Mouse (Mus musculus) heart, embryonic 13.5 days (tissue): ENCODE data around the gene Astn1. TPM values are rescaled to one million over a fixed set of nuclear protein-coding genes. Genes with fewer than 3 reads are reported as not detected.

Experiments
- ATAC-seq: fragments of 200-750 bp; cut with Nextera tagmentation; 2 replicates; pipeline ENCODE4 v1.8.0; 2017; ENCODE audit warnings: moderate TSS enrichment; ENCODE audit not compliant: insufficient number of reproducible peaks, low FRiP score, low TSS enrichment; ENCODE audit errors: extremely low read depth
- H3K27ac ChIP-seq: fragments of 300-500 bp; sonication (generic); replicated peaks from 2 replicates; pipeline ENCODE4 v1.5.1; 2015; ENCODE audit warnings: moderate library complexity, mild to moderate bottlenecking, inconsistent platforms
- H3K27me3 ChIP-seq: fragments of 300-500 bp; sonication (generic); replicated peaks from 2 replicates; pipeline ENCODE4 v1.6.1; 2015; ENCODE audit warnings: mild to moderate bottlenecking, inconsistent platforms
- H3K36me3 ChIP-seq: fragments of 300-500 bp; sonication (generic); 2 replicates; pipeline ENCODE4 v1.6.1; 2015; ENCODE audit warnings: mild to moderate bottlenecking, inconsistent platforms
- H3K4me1 ChIP-seq: fragments of 300-500 bp; sonication (generic); 2 replicates; pipeline ENCODE4 v1.6.1; 2015; ENCODE audit warnings: inconsistent platforms
- H3K4me2 ChIP-seq: fragments of 300-500 bp; sonication (generic); 2 replicates; pipeline ENCODE4 v1.6.1; 2015; ENCODE audit warnings: inconsistent platforms, mild to moderate bottlenecking, moderate library complexity
- H3K4me3 ChIP-seq: fragments of 300-500 bp; sonication (generic); 2 replicates; pipeline ENCODE4 v1.5.1; 2015; ENCODE audit warnings: moderate library complexity, mild to moderate bottlenecking, inconsistent platforms
- H3K9ac ChIP-seq: fragments of 300-500 bp; sonication (generic); 2 replicates; pipeline ENCODE4 v1.6.1; 2015; ENCODE audit warnings: inconsistent platforms, mild to moderate bottlenecking, moderate library complexity
- H3K9me3 ChIP-seq: fragments of 300-500 bp; sonication (generic); 2 replicates; pipeline ENCODE4 v1.6.1; 2016; ENCODE audit warnings: inconsistent platforms
- WGBS: fragments of 180-500 bp; shearing (Covaris S2); methylation state at CpG from one replicate; pipeline ENCODE4 v1.1.7; 2015; ENCODE audit warnings: mixed read lengths; 5-methylcytosine and 5-hydroxymethylcytosine counted together
- polyA plus RNA-seq: library from polyadenylated mRNA; unstranded; fragments of >200 nt; fragmentation: Nextera tagmentation; extraction: Ambion mirVana; gene quantifications from 2 replicates; pipeline ENCODE4 v1.2.1, GENCODE M21; 2015

Astn1 gene
- polyA plus RNA-seq, 1 experiment from 2014 or later: 1.3 TPM

DNA sequence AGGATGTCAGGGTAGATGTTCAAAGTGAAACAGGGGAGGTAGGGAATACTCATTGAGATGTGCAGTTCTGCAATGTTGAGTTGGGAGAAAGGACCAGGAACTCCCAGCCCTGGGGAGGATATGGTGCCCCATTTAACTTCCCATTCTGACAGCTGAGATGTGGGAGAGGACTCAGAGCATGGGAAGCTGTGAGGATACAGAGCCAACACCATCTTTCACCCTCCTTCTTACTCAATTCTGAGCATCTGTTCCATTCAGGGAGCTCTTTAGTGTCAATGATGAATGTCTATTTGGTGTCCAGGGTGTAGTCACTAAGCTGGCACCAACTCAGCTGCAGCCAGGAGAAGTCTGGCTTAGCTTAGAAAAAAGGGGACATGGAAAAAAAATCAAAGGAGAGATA lies 219.7 kb downstream of the Astn1 start:
- Histone ChIP-seq H3K27ac (no peak overlapping the region), H3K27me3 (no peaks in the 10 kb centered on the region), H3K4me2 (no peak overlapping the region), H3K4me3 (no peak overlapping the region), H3K9me3 (no peaks in the 10 kb centered on the region), H3K4me1 (no peaks in the 10 kb centered on the region), H3K9ac (no peak overlapping the region), H3K36me3 (no peaks in the 10 kb centered on the region)
- no peak for ATAC-seq

DNA sequence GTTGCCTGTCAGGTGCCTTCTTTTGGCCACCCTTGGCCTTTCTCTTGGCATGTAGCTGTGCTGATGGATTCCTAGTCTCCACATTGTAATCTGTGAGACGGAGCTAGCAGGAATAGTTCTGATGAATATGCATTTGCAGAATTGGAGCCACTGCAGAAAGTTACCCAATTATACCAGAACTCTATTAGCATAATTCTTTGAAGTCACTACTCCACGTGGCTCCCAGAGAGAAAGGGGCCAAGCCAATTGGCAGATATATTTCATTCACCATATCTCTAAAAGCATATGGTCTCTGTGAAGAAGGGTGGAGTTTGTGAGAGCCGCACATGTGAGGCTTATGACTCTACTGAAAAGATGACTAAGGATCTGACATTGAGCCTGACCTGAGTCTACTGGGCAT lies 226.8 kb downstream of the Astn1 start:
- Histone ChIP-seq H3K9ac (no peak overlapping the region), H3K36me3 (no peaks in the 10 kb centered on the region), H3K27me3 (no peaks in the 10 kb centered on the region), H3K4me2 (no peak overlapping the region), H3K4me3 (no peak overlapping the region), H3K9me3 (no peaks in the 10 kb centered on the region), H3K4me1 (no peaks in the 10 kb centered on the region), H3K27ac (no peak overlapping the region)
- 73% methylated on average over 3 of the region's 3 CpGs for WGBS
- no peak for ATAC-seq

DNA sequence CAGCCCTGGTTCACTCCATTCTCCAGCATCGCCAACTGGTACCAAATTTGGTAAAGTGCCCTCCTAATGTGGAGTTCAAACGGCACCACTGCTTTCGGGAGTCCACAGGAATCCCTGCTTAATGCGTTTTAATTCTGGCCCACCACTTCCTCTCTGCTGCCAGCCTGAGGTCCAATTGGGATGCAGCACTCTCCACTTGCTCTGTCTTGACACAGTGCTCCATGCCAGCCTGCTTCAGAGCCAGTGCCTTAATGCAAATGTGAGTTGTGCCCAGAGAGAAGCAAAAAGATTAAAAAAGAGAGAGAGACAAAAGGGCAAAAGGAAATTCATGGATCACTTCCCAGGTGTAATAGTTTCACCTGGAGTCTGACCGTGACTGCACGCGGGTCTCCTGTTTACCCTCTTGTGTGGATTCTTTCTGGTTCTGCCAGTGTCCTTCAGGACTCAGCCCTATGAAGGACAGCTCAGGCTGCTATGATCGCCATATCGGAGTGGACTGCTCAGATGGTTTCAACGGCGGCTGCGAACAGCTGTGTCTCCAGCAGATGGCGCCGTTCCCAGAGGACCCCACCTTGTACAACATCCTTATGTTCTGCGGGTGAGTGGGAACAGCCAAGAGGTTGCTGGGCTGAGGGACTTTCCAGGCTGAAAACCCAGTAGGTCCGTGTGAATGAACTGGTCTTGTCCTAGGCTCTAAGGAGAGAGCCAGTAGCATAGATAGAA lies 234.8 kb downstream of the Astn1 start:
- Histone ChIP-seq H3K4me2 (no peak overlapping the region), H3K27me3 (no peaks in the 10 kb centered on the region), H3K27ac (no peak overlapping the region), H3K36me3 (no peaks in the 10 kb centered on the region), H3K4me1 (no peaks in the 10 kb centered on the region), H3K9me3 (no peaks in the 10 kb centered on the region), H3K4me3 (no peak overlapping the region), H3K9ac (no peak overlapping the region)
- 31% methylated on average over 16 of the region's 16 CpGs for WGBS
- no peak for ATAC-seq

DNA sequence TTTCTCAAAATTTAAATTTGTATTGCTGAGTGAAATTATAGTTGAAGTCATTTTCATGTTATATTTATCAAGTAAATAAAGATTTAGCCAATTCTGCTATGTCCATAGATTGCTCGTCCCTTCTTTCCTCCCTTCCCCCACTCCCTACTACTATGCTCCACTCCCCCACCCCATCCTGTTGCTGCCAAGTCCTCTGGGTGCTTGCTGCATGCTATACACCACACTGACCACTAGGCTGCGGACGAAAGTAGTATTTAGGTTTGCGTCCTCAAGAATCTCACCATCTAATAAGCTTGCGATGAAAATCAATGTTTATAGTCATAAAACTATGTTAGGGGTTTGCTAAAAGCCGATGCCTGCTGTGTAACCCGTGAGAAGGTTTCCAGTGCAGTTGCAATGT lies 235.9 kb downstream of the Astn1 start:
- Histone ChIP-seq H3K9me3 (no peaks in the 10 kb centered on the region), H3K4me3 (no peak overlapping the region), H3K27me3 (no peaks in the 10 kb centered on the region), H3K36me3 (no peaks in the 10 kb centered on the region), H3K27ac (no peak overlapping the region), H3K9ac (no peak overlapping the region), H3K4me1 (no peaks in the 10 kb centered on the region), H3K4me2 (no peak overlapping the region)
- ATAC-seq: no peak
- WGBS: 73% methylated on average over 7 of the region's 7 CpGs

DNA sequence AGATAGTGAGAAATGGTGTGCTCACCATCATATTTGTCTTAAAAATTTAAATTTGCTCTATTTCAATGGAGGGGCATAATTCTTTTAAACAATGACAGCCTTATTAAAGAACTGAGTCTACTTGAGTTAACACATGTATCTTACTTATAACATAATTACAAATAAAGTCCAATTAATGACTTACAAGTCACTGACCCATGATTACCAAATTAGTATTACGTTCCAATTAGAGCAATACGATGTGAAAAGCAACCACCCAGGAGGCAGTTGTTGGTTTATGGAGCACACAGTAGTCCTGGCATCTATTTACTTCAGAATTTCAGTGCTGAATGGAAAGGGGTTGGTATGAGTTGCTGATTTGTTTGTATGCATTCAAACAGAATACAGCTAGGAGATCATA lies 237.4 kb downstream of the Astn1 start:
- Histone ChIP-seq H3K4me3 (no peak overlapping the region), H3K9ac (no peak overlapping the region), H3K36me3 (no peaks in the 10 kb centered on the region), H3K4me1 (no peaks in the 10 kb centered on the region), H3K27me3 (no peaks in the 10 kb centered on the region), H3K27ac (no peak overlapping the region), H3K9me3 (no peaks in the 10 kb centered on the region), H3K4me2 (no peak overlapping the region)
- 88% methylated on average over 2 of the region's 2 CpGs for WGBS
- ATAC-seq: no peak

DNA sequence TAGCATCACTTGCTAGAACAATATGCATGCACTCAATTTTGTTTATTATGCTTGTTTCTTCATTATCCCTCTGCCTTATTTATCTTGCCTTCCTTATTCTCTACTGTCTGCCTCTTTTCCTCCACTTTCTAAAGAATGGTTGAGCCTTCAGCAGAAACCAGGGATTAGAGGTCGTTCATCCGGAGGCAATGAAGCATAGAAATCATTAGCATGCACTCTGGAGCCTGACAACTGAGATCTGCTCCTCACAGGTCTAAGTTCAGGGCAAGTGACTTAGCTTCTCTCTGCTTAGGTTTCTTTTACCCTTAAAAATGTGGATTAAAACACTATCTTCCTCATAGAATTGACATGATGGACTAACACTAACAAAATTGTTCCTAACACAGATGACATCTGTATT lies 241.0 kb downstream of the Astn1 start:
- H3K27ac ChIP-seq: no peak overlapping the region

DNA sequence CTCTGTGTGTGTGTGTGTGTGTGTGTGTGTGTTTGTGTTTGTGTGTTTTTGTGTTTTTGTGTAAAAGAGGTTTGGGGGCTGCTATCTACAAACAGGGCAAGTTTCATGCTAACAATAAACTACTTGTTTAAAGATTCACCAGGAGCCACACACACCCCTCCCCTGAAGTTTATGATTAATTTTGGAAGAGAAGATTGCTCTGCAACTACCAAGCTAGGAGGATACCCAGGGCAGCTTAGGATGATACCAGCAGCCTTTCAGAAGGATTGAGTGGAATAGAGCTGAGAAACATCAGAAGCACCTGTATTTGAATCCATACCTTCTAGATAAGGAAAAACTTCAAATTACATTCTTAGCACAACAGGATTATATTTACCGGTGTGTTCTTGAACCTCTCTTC lies 242.1 kb downstream of the Astn1 start:
- no peak overlapping the region for H3K9ac ChIP-seq
- no peak overlapping the region for H3K4me2 ChIP-seq
- H3K4me3 ChIP-seq: no peak overlapping the region
- no peaks in the 10 kb centered on the region for H3K27me3 ChIP-seq
- ATAC-seq: no peak
- no peaks in the 10 kb centered on the region for H3K36me3 ChIP-seq
- H3K27ac ChIP-seq: no peak overlapping the region
- no peaks in the 10 kb centered on the region for H3K4me1 ChIP-seq
- H3K9me3 ChIP-seq: no peaks in the 10 kb centered on the region
- WGBS: 77% methylated on average over 1 of the region's 1 CpGs

More for the DNA sequence above, 241.0 kb downstream of the Astn1 start:
- H3K27me3 ChIP-seq: no peaks in the 10 kb centered on the region
- H3K36me3 ChIP-seq: no peaks in the 10 kb centered on the region
- no peak overlapping the region for H3K4me3 ChIP-seq
- ATAC-seq: no peak
- WGBS: 66% methylated on average over 2 of the region's 2 CpGs
- no peak overlapping the region for H3K4me2 ChIP-seq
- no peaks in the 10 kb centered on the region for H3K4me1 ChIP-seq
- no peak overlapping the region for H3K9ac ChIP-seq
- H3K9me3 ChIP-seq: no peaks in the 10 kb centered on the region

DNA sequence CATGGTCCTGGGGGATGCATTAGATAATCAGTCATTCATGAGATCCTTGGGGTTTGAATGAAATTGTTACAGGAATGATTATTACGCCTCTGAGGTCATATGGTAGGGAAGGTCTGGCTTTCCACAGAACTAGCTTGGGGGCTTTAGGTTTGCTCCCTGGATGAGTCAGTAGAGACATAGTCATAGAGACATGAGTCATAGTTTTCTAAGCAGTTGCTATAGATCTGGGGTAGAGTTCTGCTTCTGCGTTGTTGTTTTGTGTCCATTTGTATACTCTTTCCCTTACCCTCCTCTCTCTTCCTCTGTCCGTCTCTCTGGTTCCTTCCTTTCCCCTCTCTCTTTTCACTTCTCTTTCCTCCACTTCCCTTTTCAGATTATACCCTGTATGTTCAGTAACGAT lies 243.5 kb downstream of the Astn1 start:
- Histone ChIP-seq H3K27ac (no peak overlapping the region), H3K36me3 (no peaks in the 10 kb centered on the region), H3K4me1 (no peaks in the 10 kb centered on the region), H3K9ac (no peak overlapping the region), H3K4me3 (no peak overlapping the region), H3K9me3 (no peaks in the 10 kb centered on the region), H3K4me2 (no peak overlapping the region), H3K27me3 (no peaks in the 10 kb centered on the region)
- ATAC-seq: no peak
- 75% methylated on average over 4 of the region's 4 CpGs for WGBS

DNA sequence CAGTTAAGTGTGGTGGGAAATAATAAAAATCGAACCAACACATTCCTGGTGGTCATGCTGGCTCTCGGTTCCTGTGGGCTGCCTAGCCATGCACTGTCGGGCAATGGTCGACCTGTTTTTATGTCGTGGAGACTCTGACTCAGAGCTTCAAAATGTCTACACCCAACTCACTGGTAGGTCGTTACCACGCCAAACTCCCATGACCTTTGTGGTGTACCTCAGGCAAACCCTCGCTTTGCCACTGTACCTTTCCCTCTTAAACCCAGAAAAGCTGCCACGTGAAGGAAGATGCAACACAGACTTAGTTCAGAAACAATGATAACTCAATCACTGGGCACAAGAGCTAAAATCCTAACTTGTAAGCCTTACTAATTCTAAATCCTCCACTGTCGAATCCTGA lies 244.3 kb downstream of the Astn1 start:
- no peaks in the 10 kb centered on the region for H3K36me3 ChIP-seq
- no peak overlapping the region for H3K27ac ChIP-seq
- no peak overlapping the region for H3K4me2 ChIP-seq
- no peaks in the 10 kb centered on the region for H3K27me3 ChIP-seq
- no peak overlapping the region for H3K4me3 ChIP-seq
- 80% methylated on average over 10 of the region's 10 CpGs for WGBS
- H3K9me3 ChIP-seq: no peaks in the 10 kb centered on the region
- no peak for ATAC-seq
- H3K9ac ChIP-seq: no peak overlapping the region
- H3K4me1 ChIP-seq: no peaks in the 10 kb centered on the region

DNA sequence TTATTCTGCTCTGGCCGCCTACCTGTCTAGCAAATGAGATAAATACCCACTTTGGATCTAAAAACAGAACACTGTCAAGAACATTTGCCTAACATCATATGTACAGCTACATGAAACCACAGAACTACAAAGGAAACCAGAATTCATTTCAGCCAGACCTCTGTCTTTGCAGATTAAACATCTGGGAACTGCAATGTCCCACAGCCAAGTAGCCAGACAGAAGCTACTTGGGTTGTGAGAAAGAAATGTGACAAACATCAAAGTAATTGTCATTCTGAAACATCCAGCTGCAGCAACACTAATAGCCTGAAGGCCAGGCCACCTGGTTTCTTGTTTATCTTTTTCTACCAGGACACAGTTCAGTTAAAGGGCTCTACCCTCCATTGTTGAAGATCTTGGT lies 245.1 kb downstream of the Astn1 start:
- ATAC-seq: no peak
- Histone ChIP-seq H3K27ac (no peak overlapping the region), H3K9ac (no peak overlapping the region), H3K4me1 (no peaks in the 10 kb centered on the region), H3K36me3 (no peaks in the 10 kb centered on the region), H3K9me3 (no peaks in the 10 kb centered on the region), H3K27me3 (no peaks in the 10 kb centered on the region), H3K4me2 (no peak overlapping the region), H3K4me3 (no peak overlapping the region)
- 51% methylated on average over 1 of the region's 1 CpGs for WGBS

DNA sequence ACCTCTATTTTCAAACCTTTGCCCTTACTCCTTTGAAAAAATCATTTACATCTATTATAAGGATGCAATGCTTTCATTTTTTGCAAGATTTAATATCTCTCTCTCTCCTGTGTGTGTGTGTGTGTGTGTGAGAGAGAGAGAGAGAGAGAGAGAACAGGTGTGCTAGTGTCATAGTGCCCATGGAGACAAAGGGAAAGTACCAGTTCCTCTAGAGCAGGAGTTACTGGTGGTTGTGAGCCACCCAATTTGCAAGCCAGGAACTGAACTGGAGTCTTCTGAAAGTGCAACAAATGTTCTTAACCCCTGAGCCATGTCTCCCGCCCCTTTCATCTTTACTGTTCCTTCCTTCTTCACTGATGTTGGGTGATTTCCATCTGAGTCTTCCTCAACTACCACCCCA lies 253.1 kb downstream of the Astn1 start:
- no peak for ATAC-seq
- Histone ChIP-seq H3K4me1 (no peaks in the 10 kb centered on the region), H3K27me3 (no peaks in the 10 kb centered on the region), H3K4me3 (no peak overlapping the region), H3K9ac (no peak overlapping the region), H3K27ac (no peak overlapping the region), H3K36me3 (no peaks in the 10 kb centered on the region), H3K9me3 (no peaks in the 10 kb centered on the region), H3K4me2 (no peak overlapping the region)
- 88% methylated on average over 1 of the region's 1 CpGs for WGBS

DNA sequence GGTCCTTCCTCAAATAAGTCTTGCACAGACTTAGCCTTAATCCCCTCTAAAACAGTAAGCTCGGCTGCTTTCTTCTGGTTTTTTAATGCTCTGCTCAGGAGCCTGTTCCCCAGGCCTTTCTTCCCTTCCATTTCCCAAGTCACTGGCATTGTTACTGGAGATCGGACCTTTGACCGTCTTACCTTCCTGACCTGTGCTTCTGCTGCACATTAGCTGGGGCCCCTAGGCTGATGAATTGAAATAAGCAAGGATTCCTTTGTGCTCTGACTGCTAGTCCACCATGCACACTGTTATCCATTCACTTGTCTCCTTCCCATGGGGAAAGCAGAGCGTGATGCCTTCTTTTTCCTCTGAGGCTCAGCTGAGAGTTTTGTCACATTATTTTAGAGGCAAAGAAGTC lies 255.9 kb downstream of the Astn1 start:
- Histone ChIP-seq H3K4me2 (no peak overlapping the region), H3K27me3 (no peaks in the 10 kb centered on the region), H3K27ac (no peak overlapping the region), H3K4me1 (no peaks in the 10 kb centered on the region), H3K9ac (no peak overlapping the region), H3K9me3 (no peaks in the 10 kb centered on the region), H3K4me3 (no peak overlapping the region), H3K36me3 (no peaks in the 10 kb centered on the region)
- ATAC-seq: no peak
- 80% methylated on average over 4 of the region's 4 CpGs for WGBS
